Mouse (Mus musculus): Measurements from ENCODE around the gene Bscl2.
A peak's percentile ranks its signal among the peaks of the same experiment; 100 is the strongest.

DNA sequence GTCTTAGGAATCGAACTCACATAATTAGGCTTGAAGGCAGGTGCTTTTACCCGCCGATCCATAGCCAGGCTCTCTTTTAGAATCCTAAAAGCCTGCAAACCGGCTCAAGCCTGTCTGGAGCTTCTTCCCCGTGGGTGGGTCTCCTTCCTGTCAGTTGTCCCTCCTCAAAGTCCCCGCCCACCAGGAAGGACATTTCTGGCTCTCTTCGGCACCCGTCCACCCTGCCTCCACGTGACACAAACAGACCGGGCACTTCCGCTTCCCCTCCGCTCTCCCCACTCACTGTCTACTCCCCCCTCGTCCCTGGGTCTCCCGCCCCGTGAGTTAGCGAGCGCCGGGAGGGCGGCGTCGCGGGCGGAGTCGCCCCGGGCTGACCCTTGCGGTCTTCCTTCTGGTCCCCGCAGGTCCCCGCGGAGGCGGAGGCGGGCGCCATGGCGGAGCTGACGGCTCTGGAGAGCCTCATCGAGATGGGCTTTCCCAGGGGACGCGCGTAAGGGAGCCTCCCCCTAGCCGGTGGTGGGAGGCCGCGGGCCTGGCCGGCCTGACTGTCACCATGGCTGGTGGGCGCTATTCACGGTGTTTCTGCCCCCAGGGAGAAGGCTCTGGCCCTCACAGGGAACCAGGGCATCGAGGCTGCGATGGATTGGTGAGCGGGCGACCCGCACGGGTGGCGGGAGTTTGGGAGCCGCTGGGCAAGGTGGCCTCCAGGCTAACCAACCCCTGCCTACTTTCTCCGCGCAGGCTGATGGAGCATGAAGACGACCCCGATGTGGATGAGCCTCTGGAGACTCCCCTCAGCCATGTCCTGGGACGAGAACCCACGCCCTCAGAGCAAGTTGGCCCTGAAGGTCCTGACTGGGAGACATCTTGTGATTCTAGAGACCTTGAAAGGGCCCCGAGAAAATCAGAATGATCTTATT lies 34.3 kb downstream of the Bscl2 start, which contains the start of gene Ubxn1:
- TF ChIP-seq POLR2A (IDR thresholded peaks at IDR 0.05; ENCODE audit: borderline replicate concordance, insufficient read depth, low read length), result peak; percentile 42; the same call in 1 of the 2 replicates
- TF ChIP-seq CTCF (IDR thresholded peaks at IDR 0.05; ENCODE audit: borderline replicate concordance, insufficient read depth, low read depth, low read length), result no peak
